Mouse (Mus musculus) cerebellum, adult 18-20 months (tissue): Measurements from ENCODE around the gene Tln1.
"Not testable (repeated sequence)": the region's sequence is repeated elsewhere in the genome, so short reads cannot be mapped to it uniquely, and the experiment has no call there.

ENCODE experiments used
- DNase-seq, 2 experiments: peaks; one replicate each; pipeline ENCODE4 v3.0.0; 2021

Tln1 gene

DNA sequence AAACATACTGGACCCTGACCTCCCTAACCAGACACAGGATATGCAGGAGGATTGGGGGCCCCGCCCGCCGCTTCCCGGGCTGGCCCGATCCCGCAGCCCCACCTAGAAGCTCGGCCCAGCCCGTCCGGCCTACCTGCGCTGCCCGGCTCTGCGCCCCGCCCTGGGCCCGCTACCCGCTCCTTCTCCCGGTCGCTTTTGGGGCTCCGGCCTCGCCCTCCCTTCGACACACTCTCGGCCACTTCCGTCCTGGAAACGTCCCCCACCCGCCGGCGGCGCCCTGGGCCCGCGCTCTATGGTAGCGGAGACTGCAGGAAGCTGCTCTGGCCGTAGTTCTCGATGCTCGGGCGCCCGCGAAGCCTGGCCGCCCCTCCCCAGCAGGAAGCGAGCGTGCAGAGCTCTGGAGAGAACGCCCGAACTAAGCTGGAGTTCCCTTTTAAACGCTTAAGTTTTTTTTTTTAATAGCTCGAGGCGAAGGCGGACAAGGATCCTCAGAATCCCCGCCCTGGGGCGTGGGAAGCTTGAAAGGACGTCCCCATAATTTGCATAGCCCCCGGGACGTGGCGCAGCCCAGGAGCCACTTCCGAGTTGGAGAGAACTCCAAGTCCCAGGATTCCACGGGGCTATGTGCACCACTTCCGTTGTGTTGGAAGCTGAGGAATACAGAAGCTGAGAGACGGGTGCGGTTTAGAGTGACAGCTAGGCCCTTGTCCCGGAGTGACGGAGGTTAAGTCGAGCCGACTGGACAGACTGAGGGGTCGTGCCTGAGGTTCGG is at the start of gene Tln1, which contains the start of gene Creb3:
Tln1 (minus strand) TSS at position 695 of the 772 bp plus-strand sequence.
Creb3 (plus strand) TSS at position 336 of the 772 bp plus-strand sequence.
- peak; percentile 93 to 97 for DNase-seq

DNA sequence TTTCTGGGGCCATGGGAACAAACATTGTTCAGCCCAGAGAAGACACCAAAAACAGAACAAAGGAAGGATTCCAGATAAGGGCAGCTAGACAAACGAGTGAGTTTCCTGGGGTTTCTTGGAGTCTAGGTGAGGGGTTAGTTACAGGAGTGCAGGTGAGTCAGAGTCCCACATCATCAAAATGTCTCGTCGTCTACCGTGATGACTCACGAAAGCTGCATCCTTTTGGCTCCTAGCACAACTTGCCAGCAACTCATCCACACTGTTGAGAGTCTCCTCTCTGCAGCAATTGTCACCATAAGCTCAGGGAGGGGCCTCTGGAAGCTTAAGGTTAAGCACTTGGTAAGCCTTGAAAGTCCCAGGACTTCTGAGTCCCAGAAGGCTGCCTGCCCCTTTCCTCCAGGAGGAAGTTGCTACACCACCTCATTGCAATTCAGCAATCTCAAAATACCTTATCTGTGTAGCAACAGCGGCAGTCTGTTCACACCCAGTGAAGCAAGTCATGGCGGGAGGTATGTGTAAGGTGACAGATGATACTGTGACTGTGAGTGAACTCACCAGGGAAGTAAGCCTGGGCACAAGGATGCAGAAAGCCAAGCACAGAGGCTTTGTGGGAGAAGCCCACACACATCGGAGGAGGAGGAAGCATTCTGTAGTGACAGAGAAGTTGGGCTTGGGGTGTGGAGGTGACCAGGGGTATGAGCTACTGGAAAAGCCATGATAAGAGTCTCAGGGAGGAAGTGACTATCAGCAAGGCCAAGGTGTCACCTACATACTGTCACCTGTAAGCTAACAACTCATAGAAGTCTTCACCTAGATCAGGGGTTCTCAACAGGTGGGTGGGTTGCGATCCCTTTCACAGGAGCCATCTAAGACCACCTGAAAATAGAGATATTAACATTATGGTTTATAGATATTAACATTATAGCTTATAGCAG is 42.5 kb upstream of the Tln1 start:
- DNase-seq = no peak

GRCm38 (mm10) chr4:43604099-43604498 is 41.6 kb upstream of the Tln1 start:
- no peak for DNase-seq

- DNase-seq = no peak
Observed at GRCm38 (mm10) chr4:43600195-43600934, 37.9 kb upstream of the Tln1 start.

GRCm38 (mm10) chr4:43598650-43599380 is 36.3 kb upstream of the Tln1 start:
- no peak for DNase-seq

- DNase-seq = no peak
Observed at GRCm38 (mm10) chr4:43598200-43598599, 35.7 kb upstream of the Tln1 start.

DNA sequence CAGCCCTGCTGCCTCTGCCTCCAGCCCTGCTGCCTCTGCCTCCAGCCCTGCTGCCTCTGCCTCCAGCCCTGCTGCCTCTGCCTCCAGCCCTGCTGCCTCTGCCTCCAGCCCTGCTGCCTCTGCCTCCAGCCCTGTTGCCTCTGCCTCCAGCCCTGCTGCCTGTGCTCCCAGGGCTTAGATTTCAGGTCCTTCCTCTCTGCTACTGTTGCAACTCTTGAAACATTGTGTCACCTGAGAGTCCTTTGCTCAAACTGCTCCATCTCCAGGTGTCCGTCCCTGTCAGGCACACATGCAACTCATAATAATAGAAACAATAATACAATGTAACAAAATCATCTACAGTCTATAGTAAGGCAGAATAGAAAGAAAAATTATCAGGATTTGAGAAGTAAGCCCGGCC is 34.1 kb upstream of the Tln1 start:
- not testable (repeated sequence) for DNase-seq

DNA sequence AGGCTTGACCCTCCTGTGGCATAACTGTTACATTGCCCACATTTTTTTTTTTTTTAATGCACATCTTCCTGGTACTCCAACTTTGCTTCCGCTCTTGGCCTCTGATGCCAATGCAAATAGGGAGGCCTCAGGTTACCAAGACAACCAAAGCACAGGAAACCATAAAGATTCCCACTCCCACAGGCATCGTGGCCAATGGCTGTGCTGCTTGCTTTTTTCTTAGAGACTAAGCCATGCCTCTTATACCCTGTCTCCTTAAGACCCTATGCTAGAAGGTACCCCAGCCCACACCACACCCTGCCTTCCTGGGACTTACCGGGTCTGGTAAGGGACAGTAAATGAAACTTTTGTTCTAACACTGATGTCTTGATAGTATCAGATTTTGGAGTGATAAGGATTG is 31.0 kb upstream of the Tln1 start:
- no peak for DNase-seq

DNA sequence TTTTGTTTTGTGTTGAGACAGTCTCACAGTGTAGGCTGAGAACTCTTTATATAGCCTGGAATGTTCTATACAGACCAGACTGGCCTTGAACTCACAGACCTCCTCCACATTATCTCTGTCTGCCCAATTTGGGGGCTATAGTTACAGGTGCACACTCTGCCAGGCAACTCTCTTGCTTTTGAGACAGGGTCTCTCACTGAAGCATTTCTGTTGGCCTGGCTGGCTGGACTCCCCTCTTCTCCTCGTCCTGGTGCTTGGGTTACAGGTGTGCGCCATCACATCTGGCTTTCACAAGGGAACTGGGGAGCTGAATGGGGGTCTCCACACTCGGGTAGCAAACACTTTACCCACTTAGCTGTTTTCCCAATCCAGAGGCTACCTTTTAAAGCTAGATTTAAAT is 29.5 kb upstream of the Tln1 start:
- no peak for DNase-seq

DNA sequence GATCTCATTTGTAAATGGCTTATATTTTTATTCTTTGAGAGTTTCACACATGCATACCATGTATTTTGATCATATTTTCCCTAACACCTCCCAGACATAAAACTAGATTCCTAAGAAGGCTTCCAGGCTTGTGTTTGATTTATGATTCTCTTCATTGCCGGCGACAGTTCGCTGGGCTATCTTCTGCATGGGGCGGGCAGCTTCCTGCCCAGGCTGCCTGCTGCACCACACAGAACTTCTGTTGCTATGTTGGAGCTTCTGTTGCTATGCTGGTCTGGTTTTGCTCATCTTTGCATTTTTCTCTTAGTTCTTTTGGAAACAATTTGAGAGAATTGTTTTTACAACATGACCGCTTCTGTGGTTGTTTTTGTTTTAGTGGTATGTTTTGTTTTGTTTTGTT is 29.1 kb upstream of the Tln1 start:
- no peak for DNase-seq

DNA sequence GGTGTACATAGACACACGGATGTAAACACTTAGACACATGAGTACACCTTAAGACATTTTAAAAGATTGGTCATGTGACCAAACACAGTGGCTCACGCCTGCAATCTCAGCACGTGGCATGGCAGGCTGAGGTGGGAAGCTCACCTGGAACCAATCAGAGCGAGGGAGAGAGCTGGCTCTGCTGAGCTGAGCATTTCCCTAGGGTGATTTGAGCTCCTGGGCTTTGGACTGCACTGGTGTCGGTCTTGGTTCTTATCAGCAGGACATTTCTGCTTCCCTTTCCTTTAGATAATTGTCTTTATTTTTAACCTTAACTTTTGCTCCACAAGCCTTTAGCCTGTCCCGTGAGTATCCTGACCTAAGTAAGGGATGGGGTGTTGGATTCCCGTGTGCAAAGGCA is 25.2 kb upstream of the Tln1 start:
- DNase-seq = no peak

DNA sequence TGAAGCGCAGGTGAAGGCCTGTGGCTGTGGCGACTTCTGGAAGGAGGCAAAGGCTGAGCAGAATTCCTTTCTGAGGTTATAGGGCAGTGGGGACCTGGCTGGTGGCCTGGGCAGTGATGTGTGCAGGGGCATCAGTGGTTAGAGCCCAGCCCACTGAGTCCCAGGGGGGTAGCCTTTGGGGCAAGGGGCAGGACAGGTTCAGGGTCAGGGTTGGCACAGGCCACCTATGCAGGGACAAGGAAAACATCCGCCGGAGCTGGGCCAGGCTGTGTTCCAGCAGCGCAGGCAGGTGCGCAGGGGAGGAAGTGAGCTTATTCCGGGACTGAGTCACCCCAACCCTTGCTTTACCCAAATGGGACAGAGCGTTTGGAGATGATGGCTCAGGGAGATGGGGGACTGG is 23.9 kb upstream of the Tln1 start:
- no peak for DNase-seq

GRCm38 (mm10) chr4:43585682-43586081 is 23.2 kb upstream of the Tln1 start:
- no peak for DNase-seq

- DNase-seq = no peak
Observed at GRCm38 (mm10) chr4:43584444-43585416, 22.2 kb upstream of the Tln1 start, which contains the start of gene Msmp. TSS of gene Msmp (minus strand) at chr4:43584494.

DNA sequence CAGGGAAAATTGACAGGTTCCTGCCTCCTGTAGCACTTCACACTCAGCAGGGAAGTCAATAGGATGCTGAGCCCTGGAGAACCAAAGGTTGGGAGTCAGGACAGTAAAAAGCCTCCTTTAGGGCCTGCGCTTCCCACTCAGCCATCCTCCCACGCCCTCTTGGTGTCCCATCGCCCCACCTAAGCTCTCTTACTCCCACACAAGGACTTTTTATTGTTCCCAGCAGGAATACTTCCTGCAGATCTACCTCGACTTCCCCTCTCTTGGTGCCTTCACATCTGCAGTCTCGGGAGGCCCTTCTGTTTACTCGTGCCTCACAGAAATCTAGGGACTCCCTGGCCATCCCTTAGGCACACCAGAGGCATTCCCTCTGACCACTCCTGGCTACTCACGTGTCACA is 20.9 kb upstream of the Tln1 start:
- no peak for DNase-seq

DNA sequence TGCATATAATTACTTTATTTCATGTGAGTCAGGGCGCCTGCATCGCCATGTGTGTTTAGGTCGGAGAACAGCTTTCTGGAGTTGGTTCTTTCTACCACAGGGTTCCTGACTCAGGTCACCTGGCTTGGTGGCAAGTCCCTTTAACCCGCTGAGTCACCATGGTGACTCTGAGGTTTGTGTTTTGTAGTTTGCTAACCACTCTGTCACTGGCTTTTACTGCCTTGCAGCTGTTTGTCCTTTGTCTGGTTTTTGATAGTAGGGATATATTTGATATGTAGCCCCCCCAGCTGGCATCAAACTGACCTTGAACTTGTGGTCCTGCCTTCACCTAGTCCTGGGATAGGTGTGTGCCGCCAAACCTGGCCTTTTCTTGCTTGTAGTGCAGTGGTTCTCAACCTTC is 19.8 kb upstream of the Tln1 start:
- no peak for DNase-seq

DNA sequence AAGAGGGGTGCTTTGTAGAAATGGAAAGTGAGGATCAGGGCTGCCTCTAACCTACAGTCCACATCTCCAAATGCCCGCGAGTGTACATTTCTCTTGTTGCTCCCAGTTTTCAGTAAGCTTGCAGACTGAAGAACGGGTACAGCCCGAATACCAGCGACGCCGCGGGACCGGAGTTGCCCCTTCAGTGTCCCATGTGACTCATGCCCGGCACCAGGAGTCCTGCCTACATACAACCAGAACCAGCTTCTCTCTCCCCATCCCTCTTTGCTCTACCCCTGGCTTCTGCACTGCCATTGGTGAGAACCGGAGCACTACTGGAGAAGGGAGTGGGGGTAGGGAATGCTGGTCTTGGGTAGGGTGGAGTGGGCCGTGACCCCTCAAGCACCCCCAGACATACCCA is 18.9 kb upstream of the Tln1 start:
- no peak for DNase-seq

GRCm38 (mm10) chr4:43580721-43581120 is 18.2 kb upstream of the Tln1 start:
- DNase-seq = no peak

GRCm38 (mm10) chr4:43579731-43580130 is 17.2 kb upstream of the Tln1 start:
- DNase-seq = no peak

DNA sequence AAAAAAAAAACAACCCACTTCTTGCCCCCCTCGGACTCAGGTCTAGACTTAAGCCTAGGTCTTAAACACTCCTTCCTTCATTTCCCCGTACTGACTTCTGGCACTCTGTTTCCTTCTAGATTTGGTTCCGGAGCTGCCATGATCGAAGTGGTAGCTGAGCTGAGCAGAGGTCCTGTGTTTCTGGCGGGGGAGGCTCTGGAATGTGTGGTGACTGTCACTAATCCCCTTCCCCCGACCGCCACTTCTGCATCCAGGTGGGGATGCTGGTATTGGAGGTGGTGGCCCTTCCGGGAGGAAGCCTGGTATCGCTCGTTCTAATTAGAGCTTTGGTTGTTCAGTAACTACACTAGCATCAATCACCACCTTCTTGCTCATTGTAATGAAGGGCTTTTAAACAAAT is 16.8 kb upstream of the Tln1 start:
- DNase-seq = no peak
